Mouse (Mus musculus) regulatory T cell (primary cell): ENCODE results near the gene Net1.
"Not testable (repeated sequence)": the region's sequence is repeated elsewhere in the genome, so short reads cannot be mapped to it uniquely, and the experiment has no call there.

ENCODE experiments used
- in situ Hi-C: fragments of 300-600 bp; cut with MboI, MseI; formaldehyde crosslinking; loops from one replicate; pipeline ENCODE4 v1.15.1; 2025; ENCODE audit warnings: high pct_unique_total_duplicates

The Net1 gene

GRCm38 (mm10) chr13:3833644-3834043, 84.4 kb downstream of the Net1 start:
- in situ Hi-C loops: not testable (repeated sequence)

GRCm38 (mm10) chr13:3832450-3832849, 85.6 kb downstream of the Net1 start:
- in situ Hi-C loops: no loop called here
